Mouse (Mus musculus) kidney, adult 11 months (tissue): ENCODE results near the gene Rpf1.

Experiments
- DNase-seq: peaks from one replicate; pipeline ENCODE4 v3.0.0; 2022

Rpf1 gene

DNA sequence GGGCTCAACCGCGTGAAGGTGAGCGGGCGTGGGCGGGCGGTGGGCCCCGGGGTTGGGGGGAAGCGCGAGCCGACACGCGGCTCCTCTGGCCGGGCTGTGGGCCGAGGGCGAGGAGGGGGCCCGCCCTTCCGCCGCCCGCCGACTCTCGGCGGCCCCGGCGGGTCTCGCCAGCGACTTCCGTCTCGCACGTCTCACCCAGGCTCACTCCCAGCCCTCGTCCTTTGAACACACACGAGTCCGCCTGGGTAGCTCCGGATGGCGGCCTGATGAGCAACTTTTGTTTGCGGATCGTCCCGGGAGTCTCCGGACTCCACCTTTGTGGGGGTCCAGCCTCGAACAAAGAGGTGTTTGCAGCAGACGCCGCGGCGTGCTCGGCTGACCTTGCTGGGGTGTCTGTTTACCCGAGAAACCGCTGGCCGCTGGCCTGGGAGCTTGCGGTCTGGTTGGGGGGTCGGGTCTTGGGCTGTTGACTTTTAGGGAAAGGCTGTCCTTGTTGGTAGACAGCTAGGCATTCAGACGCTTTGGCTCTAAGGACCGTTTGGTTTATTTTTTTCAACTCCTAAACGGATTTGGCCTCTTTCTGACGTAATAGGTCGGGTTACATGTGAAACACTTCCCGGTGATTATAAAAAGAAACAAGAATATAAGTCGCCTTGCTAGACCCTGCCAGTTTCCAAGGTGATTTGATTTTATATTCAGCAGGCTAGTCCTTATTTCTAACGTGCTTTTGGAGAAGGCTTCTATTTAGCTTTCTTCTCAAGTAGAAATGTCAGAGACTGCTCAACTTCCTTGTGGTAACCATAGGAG is 21.0 kb downstream of the Rpf1 start:
- DNase-seq: no peak

DNA sequence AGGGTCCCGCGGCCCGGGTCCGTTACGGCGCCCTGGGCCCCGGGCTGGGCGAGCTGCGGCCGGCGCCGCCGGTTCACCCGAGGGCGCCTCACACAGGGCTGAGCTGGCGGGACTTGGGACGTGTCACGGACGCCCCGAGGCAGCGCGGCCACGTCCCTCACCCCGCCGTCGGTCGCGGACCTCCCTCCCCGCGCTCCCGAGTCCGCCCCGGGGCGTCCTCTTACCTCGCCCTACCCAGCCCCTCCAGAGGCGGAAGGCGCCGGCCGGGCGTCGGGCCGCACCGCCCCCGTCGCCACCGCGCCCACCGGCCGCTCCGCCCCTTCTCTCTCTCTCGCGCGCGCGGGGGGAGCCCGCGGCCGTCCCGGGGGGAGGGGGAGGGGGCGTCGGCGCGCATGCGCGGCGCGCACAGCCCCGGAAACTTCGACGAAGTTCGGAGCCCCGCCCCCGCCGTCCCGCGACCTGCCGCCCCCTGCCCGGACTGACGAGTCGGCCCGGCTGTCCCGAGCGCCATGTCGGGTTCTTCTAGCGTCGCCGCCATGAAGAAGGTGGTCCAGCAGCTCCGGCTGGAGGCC is 21.7 kb downstream of the Rpf1 start, which contains the start of the genes Spata1 and Gng5:
Gene Spata1, minus strand, starts transcription at position 323 of the 572 bp plus-strand sequence.
Gene Gng5, plus strand, starts transcription at position 377 of the 572 bp plus-strand sequence.
- peak; percentile 86 for DNase-seq

DNA sequence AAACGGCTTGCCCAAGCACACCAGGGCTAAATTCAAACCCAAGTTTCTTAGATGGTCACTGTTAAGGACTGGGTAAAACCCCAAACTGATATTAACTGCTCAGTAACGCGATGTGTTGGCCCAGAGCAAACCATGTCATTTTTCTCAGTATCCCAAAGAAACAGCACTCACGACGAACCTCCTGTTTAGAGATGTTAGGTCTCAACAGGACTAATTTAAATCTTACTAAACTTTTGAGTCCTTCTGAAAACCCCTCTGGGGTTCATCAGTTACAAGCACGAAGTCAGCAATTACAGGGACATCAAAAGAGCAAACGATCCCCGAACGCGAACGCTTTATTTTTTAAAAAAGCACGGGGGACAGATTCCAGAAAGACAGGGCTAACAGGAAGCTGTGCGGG is 22.2 kb downstream of the Rpf1 start:
- no peak for DNase-seq

DNA sequence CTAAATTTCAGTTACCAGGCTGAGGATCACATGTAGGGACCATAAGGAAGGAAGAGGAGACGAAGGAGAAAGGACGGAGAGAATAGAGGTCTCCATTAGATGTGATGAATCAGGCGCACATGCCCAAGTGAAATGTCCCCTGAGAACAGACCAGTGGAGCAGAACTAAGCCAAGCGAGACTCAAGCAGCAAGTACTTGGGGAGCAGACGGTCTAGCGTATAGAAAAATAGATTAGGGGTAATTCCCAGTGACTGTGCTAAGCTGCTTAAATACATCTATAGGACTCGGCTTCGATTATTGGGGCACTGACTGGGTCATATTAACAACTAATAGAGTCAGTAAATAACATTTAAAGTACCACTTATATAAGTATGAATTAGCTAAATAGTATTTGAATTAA is 26.3 kb downstream of the Rpf1 start:
- DNase-seq: no peak

DNA sequence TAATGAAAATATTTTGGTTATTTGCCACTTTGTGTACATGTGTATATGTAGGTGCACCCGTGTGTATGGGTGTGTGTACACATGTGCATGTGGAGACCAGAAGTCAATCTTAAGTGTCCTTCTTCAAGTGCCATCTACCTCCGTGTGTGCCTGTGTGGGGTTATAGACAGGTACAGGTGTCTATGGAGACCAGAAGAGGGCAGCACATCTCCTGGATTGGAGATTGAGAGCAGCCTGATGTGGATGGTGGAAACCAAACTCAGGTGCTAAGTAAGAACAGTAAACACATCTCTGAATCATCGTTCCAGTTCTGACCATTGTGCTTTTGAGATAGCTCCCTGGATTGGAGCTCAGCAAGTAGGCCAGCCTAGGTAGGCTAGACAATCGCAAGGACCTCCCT is 34.8 kb downstream of the Rpf1 start:
- DNase-seq: no peak

DNA sequence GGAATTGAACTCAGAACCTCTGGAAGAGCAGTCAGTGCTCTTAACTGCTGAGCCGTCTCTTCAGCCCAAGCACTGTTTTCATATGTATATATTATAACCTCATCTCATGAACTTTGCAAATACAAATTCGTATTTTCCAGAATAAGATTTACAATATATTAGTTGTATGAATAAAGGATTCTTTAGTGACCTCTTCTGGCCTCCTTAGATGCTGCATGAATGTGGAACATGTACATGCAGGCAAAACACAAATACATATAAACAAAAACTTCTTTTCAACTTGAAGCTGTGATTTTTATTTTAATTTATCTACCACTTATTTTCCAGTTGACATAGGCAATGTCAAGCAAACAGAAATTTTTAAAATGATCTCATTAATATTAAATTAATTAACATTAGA is 39.2 kb downstream of the Rpf1 start:
- DNase-seq: no peak

DNA sequence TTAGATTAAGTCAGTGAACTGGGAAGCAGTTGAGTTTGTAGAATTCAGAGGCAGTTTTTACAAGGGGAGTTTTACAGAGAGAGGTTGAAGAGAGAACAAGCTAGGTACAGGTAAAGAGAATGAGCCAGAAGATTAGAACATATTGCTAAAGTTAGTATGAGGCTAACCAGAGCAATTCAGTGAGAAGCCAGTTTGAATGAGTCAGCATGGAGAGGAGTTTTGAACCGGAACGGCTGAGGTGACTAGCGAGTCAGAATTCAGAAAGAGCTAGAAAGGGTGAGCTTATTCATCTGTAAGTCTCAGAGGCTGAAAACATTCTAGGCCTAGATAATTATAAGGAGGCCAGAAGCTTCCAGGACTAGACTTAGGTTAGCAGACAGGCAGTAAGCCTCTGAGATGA is 46.8 kb downstream of the Rpf1 start:
- peak; percentile 30 for DNase-seq

DNA sequence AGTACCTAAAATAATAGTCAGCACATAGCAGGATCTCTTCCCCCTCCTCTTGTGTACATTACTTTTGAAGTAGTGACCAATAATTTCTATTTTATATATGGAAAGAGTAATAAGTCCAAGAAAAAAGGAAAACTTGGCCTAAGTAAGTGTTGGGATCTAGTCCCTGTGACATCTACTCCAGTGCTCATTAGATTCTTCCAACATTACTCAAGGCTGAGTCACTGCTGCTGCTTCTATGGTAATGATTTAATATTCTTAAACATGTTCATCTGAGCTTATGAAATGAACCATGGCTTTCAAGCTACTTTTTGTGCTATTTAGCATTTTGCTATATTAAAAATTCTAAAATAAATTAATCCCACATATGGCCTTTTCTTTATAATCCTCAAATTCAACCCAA is 47.5 kb downstream of the Rpf1 start:
- DNase-seq: no peak

DNA sequence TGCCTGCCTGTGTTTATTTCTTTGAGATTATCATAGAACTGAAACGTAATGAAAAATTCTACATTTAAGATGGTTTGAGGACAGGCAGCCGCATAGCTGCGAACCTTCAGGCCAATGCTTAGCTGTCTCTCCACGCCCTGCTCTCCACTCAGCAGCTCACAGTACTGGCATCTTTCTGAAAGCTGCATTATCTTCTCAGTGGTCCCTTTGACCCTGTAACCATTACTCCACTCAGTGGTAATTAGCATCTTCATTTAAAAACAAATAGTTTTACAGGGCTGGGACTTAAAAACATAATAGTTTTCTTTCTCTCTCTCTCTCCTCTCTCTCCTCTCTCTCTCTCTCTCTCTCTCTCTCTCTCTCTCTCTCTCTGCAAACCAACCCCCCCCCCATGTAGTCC is 48.6 kb downstream of the Rpf1 start:
- no peak for DNase-seq

DNA sequence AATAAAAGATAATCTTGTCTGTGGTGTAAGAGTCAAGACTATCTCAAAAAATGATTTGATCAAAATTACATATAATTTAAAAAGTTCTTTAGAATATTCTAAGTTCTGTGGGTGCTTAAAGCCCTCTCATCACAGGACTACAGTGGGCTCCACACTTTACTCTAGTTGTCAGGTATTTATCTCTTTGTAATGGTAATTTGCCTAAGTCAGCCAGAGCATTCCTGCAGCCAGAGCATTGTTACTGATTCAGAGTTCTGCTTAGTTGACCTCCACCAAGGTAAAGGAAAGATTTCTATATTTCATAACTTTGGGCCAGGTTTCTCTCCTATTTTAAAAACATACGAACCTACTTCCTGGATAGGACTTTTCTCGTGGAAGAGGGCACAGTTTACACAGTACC is 52.0 kb downstream of the Rpf1 start:
- no peak for DNase-seq

DNA sequence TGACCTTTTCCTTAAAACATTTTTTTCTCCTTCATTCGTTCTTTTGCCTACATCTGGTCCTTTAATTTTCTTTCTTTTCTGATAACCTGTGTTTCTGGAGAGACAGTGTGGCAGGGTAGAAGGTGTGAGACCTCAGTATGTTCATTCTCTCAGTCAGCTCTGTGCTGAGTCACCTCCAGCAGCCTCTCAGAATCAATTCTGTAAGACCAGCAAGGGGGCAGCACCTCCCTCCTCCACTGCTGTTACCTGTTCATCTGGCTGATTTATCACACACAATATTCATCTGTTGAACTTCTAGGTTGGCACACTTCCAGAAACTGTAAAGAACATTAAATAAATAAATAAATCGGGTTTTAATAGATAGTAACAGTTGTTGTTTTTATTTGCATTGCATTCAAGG is 58.3 kb downstream of the Rpf1 start:
- DNase-seq: no peak
